Mouse (Mus musculus): ENCODE results near the gene Ifih1. TPM values are rescaled to one million over a fixed set of nuclear protein-coding genes. Genes with fewer than 3 reads are reported as not detected.

Gene Ifih1
- total RNA-seq, 2 experiments from 2014 or later: 3.9 to 5.5 TPM

- intact Hi-C loops (cut with DNase I): no loop called here
- DNase-seq: no peak
Measured at GRCm38 (mm10) chr2:62562661-62563485, 83.2 kb downstream of the Ifih1 start.

- DNase-seq: no peak
- intact Hi-C loops (cut with DNase I): no loop called here
Measured at GRCm38 (mm10) chr2:62557417-62557816, 88.6 kb downstream of the Ifih1 start.

- intact Hi-C loops (cut with DNase I): no loop called here
- peak; percentile 31 to 40 for DNase-seq
Measured at GRCm38 (mm10) chr2:62556349-62556748, 89.7 kb downstream of the Ifih1 start.

GRCm38 (mm10) chr2:62549659-62550058 lies 96.4 kb downstream of the Ifih1 start:
- intact Hi-C loops (cut with DNase I): loop anchor here (5.0 kb wide), 1 partner anchor 78 kb away; no protein-coding TSS in a partner anchor
- DNase-seq: peak in 1 of 2 experiments; percentile 10

- intact Hi-C loops (cut with DNase I): loop anchor here (5.0 kb wide), 1 partner anchor 78 kb away; no protein-coding TSS in a partner anchor
Measured at GRCm38 (mm10) chr2:62549131-62549530, 96.9 kb downstream of the Ifih1 start.

GRCm38 (mm10) chr2:62548104-62548503 lies 98.0 kb downstream of the Ifih1 start:
- intact Hi-C loops (cut with DNase I): loop anchor here (5.0 kb wide), 1 partner anchor 79 kb away; no protein-coding TSS in a partner anchor
- no peak for DNase-seq

More at GRCm38 (mm10) chr2:62549131-62549530, 96.9 kb downstream of the Ifih1 start:
- no peak for DNase-seq

Other genes starting within 250 kb of the Ifih1 start
- 1 to 10 TPM; 5.1 to 8.7 TPM for gene Dpp4, start 234.0 kb downstream of the Ifih1 start, total RNA-seq (2021)
- not detected for gene Gcg, start 162.6 kb downstream of the Ifih1 start, total RNA-seq (2021)
- 10 to 100 TPM in 1 of 2 experiments, 1 to 10 TPM in 1; 9.1 to 10.4 TPM for gene Fap, start 72.2 kb downstream of the Ifih1 start, total RNA-seq (2021)
- gene Gca, start 18.0 kb upstream of the Ifih1 start, total RNA-seq (2021): 10 to 100 TPM; 28.7 to 41.1 TPM

Data from heart, postnatal 10 days (tissue).